Mouse (Mus musculus) Muller cell, postnatal 12 days (primary cell): ENCODE data around the gene Spats2.
A peak's percentile ranks its signal among the peaks of the same experiment; 100 is the strongest.
"Not testable (repeated sequence)": the region's sequence is repeated elsewhere in the genome, so short reads cannot be mapped to it uniquely, and the experiment has no call there.

Experiments used
- DNase-seq: peaks from one replicate; pipeline ENCODE4 v3.0.0-alpha.2; 2015; ENCODE audit errors: inconsistent ontology term

The Spats2 gene

GRCm38 (mm10) chr15:99125711-99126080, at the start of gene Spats2:
Spats2 (plus strand) TSS chr15:99125916.
- no peak for DNase-seq

- DNase-seq: not testable (repeated sequence)
Observed at GRCm38 (mm10) chr15:99076011-99076410, 49.7 kb upstream of the Spats2 start.

DNA sequence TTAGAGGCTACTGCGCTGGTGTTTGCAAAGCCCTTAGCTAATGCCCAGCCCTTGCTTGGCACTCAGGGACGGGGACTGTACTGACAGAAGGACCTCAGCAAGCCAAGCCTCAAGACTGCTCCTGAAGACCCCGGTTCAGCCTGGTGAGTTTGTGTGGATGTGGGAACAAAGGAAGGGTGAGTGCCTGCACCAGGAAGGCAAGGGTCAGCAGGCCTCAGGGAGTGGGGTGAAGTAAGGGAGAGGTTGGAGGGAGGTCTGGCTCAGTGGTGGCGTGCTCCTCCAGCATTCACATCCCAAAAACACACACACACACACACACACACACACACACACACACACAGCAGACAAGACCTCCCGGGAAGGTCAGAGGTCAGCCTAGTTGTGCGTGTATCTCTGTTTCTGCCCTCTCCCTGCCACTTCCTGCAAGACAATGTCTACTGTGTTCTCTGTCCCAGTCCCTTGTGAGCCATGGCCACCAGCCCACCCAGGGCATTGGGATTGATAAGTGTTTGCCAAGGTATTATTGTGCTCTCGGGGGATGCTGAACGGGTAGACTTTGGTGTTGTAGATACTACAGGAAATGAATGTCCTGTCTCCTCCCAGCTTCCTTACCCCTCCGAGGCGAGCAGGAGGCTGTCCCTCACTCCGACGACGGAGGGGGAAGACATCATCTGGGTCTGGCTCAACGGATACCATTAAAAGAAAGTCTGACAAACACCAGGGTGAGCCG, 47.4 kb upstream of the Spats2 start:
- no peak for DNase-seq

DNA sequence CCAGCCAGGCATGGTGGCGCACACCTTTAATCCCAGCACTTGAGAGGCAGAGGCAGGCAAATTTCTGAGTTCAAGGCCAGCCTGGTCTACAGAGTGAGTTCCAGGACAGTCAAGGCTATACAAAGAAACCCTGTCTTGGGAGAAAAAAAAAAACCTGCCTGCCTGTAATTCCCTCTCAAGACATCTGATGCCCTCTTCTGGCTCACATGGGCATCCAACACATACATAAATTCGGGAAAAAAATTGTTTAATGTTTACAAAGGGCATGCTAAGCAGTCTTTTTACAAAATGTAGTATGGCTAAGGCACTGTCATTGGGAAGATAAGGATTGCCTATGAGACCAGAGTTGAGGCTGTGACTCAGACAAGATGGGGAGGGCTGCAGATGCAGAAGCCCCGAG, 45.9 kb upstream of the Spats2 start:
- no peak for DNase-seq

DNA sequence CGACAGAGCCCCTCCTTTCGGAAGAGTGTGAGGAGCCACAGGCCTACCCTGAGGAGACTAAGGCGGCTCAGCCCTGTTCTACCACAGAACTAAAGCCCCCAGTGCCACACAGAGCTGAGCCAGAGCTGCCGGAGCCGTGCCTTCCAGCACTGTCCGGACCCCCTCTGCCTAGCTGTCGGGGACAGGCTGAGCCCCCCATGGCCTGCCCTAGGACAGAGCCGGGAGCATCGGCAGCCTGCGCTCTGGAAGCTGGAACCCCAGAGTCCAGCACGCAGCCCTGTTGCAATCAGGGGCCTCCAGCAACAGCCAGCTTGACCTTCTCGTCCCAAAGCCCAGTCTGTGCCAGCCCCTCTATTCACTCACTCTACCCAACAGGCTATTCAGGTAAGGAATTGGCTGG, 43.4 kb upstream of the Spats2 start:
- DNase-seq: no peak

GRCm38 (mm10) chr15:99082840-99083239, 42.9 kb upstream of the Spats2 start:
- no peak for DNase-seq

GRCm38 (mm10) chr15:99083258-99083657, 42.5 kb upstream of the Spats2 start:
- DNase-seq: no peak

- no peak for DNase-seq
Observed at GRCm38 (mm10) chr15:99083867-99084557, 41.7 kb upstream of the Spats2 start.

- no peak for DNase-seq
Observed at GRCm38 (mm10) chr15:99084618-99085017, 41.1 kb upstream of the Spats2 start.

GRCm38 (mm10) chr15:99085997-99086396, 39.7 kb upstream of the Spats2 start:
- no peak for DNase-seq

DNA sequence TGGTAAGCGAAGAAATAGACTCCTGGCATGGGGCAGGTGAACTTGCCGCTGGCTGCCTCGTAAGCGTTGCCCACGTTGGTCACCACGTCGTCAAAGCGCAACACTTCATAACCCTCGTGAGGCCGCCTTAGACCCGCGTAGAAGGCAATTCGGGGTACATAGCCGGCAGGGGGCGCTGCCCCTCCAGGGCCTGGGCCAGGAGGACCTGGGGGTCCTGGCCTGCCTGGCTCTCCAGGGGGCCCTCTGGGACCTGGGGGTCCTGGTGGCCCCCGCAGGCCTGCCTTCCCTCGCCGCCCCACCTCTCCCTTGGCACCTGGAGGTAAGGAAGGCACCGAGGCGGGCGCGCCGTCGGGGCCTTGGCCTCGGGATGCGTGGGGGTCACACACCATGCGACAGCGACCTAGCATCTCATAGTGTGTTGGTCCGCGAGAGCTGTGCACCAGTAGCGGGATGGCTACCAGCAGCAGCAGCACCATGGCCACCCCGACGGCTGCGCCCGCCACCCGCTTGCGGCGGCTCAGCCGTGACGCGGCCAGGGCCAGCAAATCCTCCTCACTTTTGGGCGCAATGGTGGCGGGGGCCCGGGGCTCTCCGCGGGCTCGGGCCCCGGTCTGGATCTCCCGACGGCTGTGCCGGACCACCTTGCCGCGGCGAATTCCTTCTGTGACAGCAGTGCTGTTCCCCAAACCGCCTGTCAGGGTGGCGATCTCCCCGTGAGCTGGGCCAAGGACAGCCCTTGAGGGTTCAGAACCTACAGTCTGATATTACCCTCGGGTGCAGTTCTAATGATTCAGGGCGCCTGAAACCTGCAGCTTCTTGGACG, 38.3 kb upstream of the Spats2 start, which contains the start of gene C1ql4:
Gene C1ql4 (minus strand): TSS at position 565 of the 823 bp plus-strand sequence.
- no peak for DNase-seq

DNA sequence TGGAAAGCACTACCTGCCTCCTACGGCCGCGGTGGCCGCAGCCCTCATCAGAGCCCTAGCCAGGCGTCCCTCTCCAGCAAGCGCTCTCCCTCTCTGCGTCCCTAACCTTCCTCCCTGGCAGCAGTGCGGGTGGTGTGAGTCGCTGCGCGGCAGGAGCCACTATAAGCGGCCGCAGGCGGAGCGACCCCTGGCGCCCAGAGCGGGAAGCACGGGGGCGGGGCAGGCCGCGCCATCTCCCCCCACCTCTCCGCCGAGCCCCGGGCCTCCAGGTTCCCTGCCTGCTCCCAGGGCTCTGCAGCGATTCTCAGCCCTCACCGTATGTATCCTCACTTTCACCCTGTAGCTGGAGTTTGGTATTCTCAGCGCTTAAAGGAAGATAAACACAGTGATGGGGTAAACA, 37.4 kb upstream of the Spats2 start:
- peak; percentile 85 for DNase-seq

DNA sequence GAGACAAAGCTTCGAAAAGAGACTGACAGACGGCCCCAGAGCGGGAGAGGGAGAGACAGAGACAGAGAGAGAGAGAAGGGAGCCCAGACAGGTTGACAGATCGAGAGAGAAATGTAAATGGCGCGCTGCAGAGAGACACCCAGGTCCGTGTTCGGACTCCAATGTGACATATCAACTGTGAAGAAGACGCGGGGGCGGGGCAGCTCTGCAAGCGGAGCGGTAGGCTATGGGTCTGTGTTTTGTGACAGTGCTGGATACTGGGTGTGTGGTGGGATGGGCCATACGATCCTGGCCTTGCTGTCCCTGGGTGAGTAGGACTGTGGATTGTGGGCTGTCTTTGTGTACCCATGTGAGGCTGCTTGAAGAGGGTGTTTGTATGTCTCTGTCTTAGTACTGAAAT, 36.6 kb upstream of the Spats2 start:
- no peak for DNase-seq

DNA sequence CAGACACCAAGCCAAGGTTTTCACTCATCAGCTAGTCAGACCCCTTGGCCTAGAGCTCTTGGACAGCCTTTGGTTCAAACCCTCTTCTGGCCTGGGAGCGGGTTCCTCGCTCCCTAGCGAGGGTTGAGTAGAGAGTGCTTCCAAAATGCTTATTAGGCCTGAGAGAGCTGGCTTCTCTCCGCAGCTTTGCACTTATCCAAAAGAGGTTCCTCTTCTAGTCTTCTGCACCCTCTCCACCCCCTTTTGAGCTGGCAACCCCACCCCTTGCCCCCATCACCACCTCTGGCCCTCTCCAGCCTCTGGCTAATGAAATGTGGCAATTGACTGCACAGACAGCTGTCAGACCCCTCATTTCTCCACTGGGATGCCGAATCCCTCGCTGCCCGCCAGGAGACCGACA, 32.8 kb upstream of the Spats2 start, which contains the start of gene Dnajc22:
Gene Dnajc22 (plus strand): TSS at position 301 of the 400 bp plus-strand sequence.
- DNase-seq: no peak

DNA sequence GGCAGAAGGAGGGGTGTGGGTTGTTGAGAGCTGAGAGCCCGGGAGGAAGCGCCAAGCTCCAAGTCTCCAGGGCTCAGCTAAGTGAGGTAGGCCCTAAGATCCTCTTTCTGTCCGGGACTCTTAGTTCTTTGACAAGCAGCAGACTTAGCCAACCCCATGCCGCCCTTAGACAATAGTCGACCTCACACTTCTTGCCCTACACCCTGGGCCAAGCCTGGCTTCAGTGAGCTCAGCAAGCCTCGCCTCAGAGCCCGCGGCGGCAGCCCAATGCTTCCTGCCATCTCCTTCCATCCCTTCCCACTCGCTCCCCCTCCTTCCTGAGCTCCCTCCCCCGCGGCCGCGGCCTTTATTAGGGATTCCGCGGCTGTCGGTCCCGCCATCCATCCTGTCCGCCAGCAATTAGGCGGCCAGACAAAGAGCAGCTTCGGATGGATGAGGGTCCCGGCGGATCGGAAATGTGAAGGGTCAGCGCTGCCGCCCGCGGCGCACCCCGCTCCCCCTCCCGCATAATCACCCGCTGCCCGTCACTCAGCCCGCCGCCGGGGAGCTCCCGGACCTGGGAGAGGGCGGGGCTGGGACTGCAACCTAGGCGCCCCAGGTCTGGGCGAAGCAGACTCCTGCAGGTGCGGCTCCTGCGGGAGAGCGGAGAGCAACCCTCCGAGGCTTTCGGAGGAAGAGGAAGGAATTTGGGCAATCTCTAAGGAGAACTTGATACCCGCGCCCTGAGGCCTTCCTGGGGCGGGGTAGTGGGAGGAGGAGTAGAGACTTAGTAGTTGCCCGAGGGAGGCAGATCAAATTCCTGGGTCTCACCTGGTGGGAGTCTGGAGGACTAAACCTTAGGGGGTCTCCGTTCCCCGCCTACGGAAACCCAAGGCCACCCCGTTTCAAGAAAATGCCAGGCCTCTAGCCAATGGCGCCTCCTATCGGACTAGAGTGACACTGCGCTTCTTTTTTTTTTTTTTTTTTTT, 32.1 kb upstream of the Spats2 start:
- peak; percentile 75 for DNase-seq

DNA sequence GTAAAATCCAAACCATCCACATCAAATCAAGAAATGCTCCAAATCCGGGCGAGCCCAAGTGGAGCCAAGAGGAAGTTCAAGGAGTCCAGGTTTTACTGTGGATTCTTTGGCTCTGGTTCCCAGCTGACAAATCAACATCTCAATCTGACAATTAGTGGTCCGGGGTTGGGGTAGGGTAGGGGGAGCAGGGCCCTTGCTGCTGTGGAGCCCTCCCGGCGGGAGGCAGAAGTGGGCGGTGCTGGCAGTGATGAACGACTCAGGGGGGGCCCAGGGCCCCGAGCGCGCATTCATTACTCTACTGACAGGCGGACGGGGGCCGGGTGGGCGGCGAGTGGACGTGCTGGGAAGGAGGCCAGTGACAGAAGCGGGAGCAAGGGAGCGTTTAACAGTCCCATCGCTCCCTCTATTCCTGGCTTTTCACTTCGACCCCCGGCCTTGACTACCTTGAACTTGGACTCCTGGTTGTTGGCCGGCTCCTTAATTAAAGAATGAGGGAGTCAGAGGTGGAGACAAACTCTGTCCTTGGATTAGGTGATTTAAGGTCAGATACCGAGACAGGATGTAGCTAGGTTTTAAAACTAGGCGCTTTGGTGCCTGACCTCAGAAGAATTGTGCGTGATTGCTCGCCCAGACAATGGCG, 31.0 kb upstream of the Spats2 start:
- no peak for DNase-seq

- no peak for DNase-seq
Observed at GRCm38 (mm10) chr15:99095356-99095755, 30.4 kb upstream of the Spats2 start.

DNA sequence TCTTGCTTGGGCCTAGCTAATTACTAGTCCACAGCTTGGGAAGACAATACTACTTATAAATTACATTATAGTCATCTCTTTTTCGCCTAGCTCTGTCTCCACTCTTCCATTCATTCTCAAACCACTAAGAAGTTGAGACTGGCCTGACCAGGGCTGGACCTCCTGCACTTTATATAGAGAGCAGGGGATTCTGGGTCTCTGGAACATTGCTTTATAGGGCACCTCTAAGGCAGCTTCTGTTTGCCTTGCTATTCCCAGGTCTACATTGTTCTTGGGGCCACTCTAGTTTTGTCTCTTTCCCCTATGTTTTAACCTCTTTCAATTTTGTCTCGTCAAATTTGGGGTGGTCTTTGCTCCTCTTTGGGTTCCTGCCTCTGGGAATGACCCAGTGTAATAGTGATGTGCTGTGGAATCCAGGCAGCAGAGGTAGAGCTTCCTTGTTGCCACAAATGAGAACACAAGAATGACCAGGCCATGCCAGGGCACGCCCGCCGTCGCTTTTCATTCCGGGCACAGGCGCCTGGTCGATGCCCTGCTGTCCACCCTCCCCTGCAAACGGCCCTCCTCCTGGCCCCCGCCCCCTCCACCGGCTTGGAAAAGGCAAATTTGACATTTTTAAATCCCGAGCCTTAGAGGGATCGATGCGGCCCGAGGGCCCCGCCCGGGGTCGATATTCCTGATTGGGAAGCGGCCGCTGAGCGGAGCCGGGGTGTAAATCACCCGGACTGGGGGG, 29.5 kb upstream of the Spats2 start:
- no peak for DNase-seq

GRCm38 (mm10) chr15:99096831-99097500, 28.8 kb upstream of the Spats2 start:
- no peak for DNase-seq
